Mouse (Mus musculus) gastrocnemius, adult 18-20 months (tissue): ENCODE measurements around the gene Mup14. TPM values are rescaled to one million over a fixed set of nuclear protein-coding genes. Genes with fewer than 3 reads are reported as not detected.
"Not testable (repeated sequence)": the region's sequence is repeated elsewhere in the genome, so short reads cannot be mapped to it uniquely, and the experiment has no call there.

Experiments
- DNase-seq: peaks from one replicate; pipeline ENCODE4 v3.0.0; 2021; ENCODE audit warnings: low spot score
- long read RNA-seq, 2 experiments: library from polyadenylated mRNA; stranded (forward); transcript quantifications; one replicate each; pipeline ENCODE4 v2.0.0; 2021
- total RNA-seq, 2 experiments: library from RNA; stranded (reverse); gene quantifications; 2 replicates each; pipeline ENCODE4 v1.2.3; 2021

Gene Mup14
- total RNA-seq = under 1 TPM in 1 of 2 experiments, not detected in 1; 0.89 TPM
- long read RNA-seq, experiment 1 = 0 reads
- long read RNA-seq, experiment 2 = 0 reads

DNA sequence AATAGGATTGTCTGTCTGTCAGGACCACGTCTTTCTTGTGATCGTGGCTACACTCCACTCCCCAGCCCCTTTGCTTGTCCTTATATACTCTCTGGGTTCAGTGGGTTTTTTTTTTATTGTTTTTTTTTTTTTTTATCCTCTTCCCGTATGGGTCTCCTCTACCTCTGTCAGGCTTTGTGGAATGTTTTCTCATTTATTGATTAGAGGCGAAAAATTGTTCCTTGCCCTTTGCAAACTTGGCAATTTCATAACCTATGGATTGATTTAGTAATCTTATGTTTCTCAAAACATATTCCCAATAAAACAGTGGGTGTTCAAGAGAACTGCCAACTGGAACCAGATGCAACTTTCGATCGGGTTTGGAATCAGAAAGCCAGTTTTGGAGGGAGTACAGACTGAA, at the start of gene Mup14:
Gene Mup14 (minus strand): TSS at position 101 of the 400 bp plus-strand sequence.
- DNase-seq = not testable (repeated sequence)

DNA sequence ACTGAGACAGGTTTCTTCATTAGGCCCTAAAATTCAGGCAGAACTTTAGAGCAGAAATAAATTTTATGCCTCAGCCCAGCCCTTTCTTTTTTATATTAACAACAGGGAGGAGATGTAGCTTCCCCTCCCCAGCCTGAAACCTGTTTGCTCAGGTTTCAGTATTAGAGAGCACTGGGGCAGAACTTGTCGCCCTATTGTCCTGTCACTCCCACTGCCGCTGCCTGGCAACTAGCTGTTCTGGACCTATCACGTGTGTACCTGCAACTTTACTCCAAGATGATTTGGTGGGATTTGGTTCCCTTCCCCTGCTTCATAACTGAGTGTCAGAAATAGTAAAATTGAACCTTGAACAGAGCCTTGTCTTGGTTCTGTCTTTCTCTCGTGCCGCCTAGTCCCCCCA, 34.3 kb upstream of the Mup14 start:
- DNase-seq = not testable (repeated sequence)

Other genes starting within 250 kb of the Mup14 start
- gene Mup13, start 75.7 kb downstream of the Mup14 start, total RNA-seq = 1 to 10 TPM in 1 of 2 experiments, not detected in 1; 1.1 TPM
- not detected for gene Mup15, start 135.7 kb upstream of the Mup14 start, total RNA-seq
- 1 to 10 TPM in 1 of 2 experiments, not detected in 1; 2.5 TPM for gene Mup16, start 215.5 kb upstream of the Mup14 start, total RNA-seq